Mouse (Mus musculus) Patski (cell line): ENCODE measurements at regions not wholly inside any gene's neighbourhood (a gene's known extent, or its start where the extent isn't known, plus 50 kb on each side); places are given as distances from the start of the nearest gene placed in this dataset.

ENCODE experiments used
- ATAC-seq: fragments of 100-300 bp; one replicate; pipeline ENCODE4 v1.8.0; 2021
- CTCF ChIA-PET: fragments of 350-600 bp; sonication (Branson Sonifier 250); formaldehyde crosslinking; loops from one replicate; lab custom pipeline; 2022; ENCODE audit warnings: inconsistent platforms; lab: Charles Lee
- POLR2A ChIA-PET: fragments of 350-600 bp; sonication (Branson Sonifier 250); formaldehyde crosslinking; loops from one replicate; lab custom pipeline; 2022; ENCODE audit warnings: antibody characterized with exemption, inconsistent platforms; lab: Charles Lee
- DNase-seq: peaks from one replicate; pipeline ENCODE4 v3.0.0-alpha.2; 2011; ENCODE audit warnings: low read depth, low spot score
- H3K27me3 ChIP-seq: fragments of 371-371 bp; one replicate; pipeline ENCODE4 v1.5.1; 2021
- CTCF ChIP-seq: fragments of 100-300 bp; IDR thresholded peaks from one replicate; pipeline ENCODE4 v1.5.1; 2021
- in situ Hi-C: fragments of 300-500 bp; cut with MboI; formaldehyde crosslinking; loops from 3 replicates; pipeline ENCODE4 v1.11.1; 2018; ENCODE audit warnings: low pct_unique_long_range_greater_than_20kb, mixed read lengths

DNA sequence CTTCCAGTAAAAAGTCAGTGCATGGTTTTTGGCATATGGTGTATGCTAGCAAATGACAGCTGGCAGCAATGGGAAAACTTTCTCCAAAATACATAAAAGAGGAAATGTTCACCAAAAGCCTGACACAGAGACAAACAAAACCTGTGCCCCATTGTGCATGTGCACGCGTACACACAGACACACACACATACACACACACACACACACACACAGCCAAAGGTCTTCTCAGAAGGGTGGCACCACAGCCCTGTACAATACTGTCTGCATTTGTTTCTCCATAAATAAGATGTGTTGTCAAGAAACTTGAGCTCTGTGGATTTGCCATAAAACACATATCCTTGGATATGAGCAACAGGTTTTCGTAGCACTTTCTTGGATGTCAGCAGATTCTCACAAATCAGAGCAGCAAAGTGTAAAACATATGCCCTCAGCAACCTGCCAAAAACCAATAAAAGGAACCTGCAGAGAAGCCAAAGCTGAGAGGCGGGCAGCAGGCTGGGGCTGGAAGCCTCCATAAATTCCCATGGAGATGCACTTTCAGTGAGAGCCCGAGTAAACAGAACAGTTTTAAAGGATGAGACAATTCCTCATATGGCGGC is 60.5 kb upstream of the Ddit4l start:
- no peak for ATAC-seq
- in situ Hi-C loops, result no loop called here
- H3K27me3 ChIP-seq, result no peaks in the 10 kb centered on the region
- TF ChIP-seq CTCF, result no peak
- DNase-seq, result no peak
- ChIA-PET POLR2A (no interaction called here), CTCF (no interaction called here)

DNA sequence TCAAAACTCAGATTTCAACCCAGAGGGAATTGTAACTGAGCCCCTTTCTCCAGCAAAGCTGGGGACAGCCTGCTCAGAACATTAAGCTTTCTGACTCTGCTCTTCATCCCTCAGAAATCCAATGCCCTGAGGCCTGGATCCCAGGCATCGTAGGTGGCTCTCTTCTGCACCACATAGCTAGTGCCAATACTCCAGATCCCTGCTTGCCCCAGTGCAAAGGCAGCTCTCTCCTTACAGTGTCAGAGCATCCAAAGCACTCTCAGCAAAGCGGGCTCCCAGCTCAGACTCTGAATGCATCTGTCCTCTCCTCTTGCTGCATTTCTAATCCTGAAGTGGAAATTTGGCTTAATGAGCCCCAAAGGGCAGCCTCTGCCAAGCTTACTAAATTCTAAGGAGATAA is 59.4 kb upstream of the Ddit4l start:
- no peak for ATAC-seq
- no peaks in the 10 kb centered on the region for H3K27me3 ChIP-seq
- CTCF ChIA-PET, result interaction anchor here (0.8 kb wide), 1 partner anchor 154 kb away, joined by 3 read pairs; no protein-coding TSS in a partner anchor
- DNase-seq, result no peak
- no peak for TF ChIP-seq CTCF
- POLR2A ChIA-PET, result no interaction called here
- in situ Hi-C loops, result no loop called here

GRCm38 (mm10) chr3:137563541-137564080 is 57.8 kb upstream of the Ddit4l start:
- ATAC-seq, result no peak
- no peak for DNase-seq
- ChIA-PET CTCF (interaction anchor here (0.7 to 1.5 kb wide), 4 partner anchors 10 to 59 kb away, joined by 3 to 6 read pairs (median 4); no protein-coding TSS in a partner anchor), POLR2A (interaction anchor here (1.3 kb wide), 1 partner anchor 11 kb away, joined by 5 read pairs; no protein-coding TSS in a partner anchor)
- TF ChIP-seq CTCF, result no peak
- in situ Hi-C loops, result no loop called here
- H3K27me3 ChIP-seq, result no peaks in the 10 kb centered on the region

- TF ChIP-seq CTCF, result no peak
- H3K27me3 ChIP-seq, result no peaks in the 10 kb centered on the region
- DNase-seq (no peak), ATAC-seq (no peak)
- POLR2A ChIA-PET, result interaction anchor here (1.3 kb wide), 1 partner anchor 11 kb away, joined by 5 read pairs; no protein-coding TSS in a partner anchor
- CTCF ChIA-PET, result interaction anchor here (0.7 to 1.5 kb wide), 4 partner anchors 10 to 58 kb away, joined by 3 to 6 read pairs (median 4); no protein-coding TSS in a partner anchor
- in situ Hi-C loops, result no loop called here
Measured at GRCm38 (mm10) chr3:137564282-137564681, 57.1 kb upstream of the Ddit4l start.

GRCm38 (mm10) chr3:137568580-137569313 is 52.7 kb upstream of the Ddit4l start:
- POLR2A ChIA-PET, result no interaction called here
- in situ Hi-C loops, result no loop called here
- no peak for DNase-seq
- H3K27me3 ChIP-seq, result no peaks in the 10 kb centered on the region
- CTCF ChIA-PET, result interaction anchor here (0.7 to 1.2 kb wide), 4 partner anchors 9 to 48 kb away, joined by 3 read pairs; no protein-coding TSS in a partner anchor
- ATAC-seq, result no peak
- no peak for TF ChIP-seq CTCF
